Mouse (Mus musculus) thymus, adult 2 months (tissue): ENCODE measurements around the gene Icam1. TPM values are rescaled to one million over a fixed set of nuclear protein-coding genes. Genes with fewer than 3 reads are reported as not detected.
A peak's percentile ranks its signal among the peaks of the same experiment; 100 is the strongest.

Experiments
- DNase-seq: peaks from one replicate; pipeline ENCODE4 v3.0.0; 2021
- H3K27ac ChIP-seq: fragments of 200-500 bp; 2 replicates; pipeline ENCODE4 v1.5.1; 2012; ENCODE audit warnings: low read length, control low read depth; ENCODE audit not compliant: control insufficient read depth, insufficient read depth
- H3K27me3 ChIP-seq: fragments of 200-500 bp; 2 replicates; pipeline ENCODE4 v1.6.1; 2012; ENCODE audit warnings: mild to moderate bottlenecking, low read length, moderate library complexity, mixed read lengths; ENCODE audit not compliant: control insufficient read depth, insufficient read depth
- H3K36me3 ChIP-seq: fragments of 200-500 bp; 2 replicates; pipeline ENCODE4 v1.6.1; 2012; ENCODE audit warnings: mild to moderate bottlenecking, low read length, moderate library complexity; ENCODE audit not compliant: control insufficient read depth, insufficient read depth
- H3K4me1 ChIP-seq: fragments of 200-500 bp; replicated peaks from 2 replicates; pipeline ENCODE4 v1.6.1; 2012; ENCODE audit warnings: low read length; ENCODE audit not compliant: control insufficient read depth, insufficient read depth
- H3K4me3 ChIP-seq: fragments of 200-500 bp; 2 replicates; pipeline ENCODE4 v1.5.1; 2012; ENCODE audit warnings: mild to moderate bottlenecking, low read length, control low read depth, moderate library complexity; ENCODE audit not compliant: control insufficient read depth, insufficient read depth
- CTCF ChIP-seq: fragments of 200-500 bp; IDR thresholded peaks from 2 replicates; pipeline ENCODE4 v1.5.1; 2012; ENCODE audit warnings: mild to moderate bottlenecking, control low read depth, low read length, moderate library complexity, borderline replicate concordance; ENCODE audit not compliant: control insufficient read depth, poor library complexity, insufficient read depth; ENCODE audit errors: extremely low read depth
- POLR2A ChIP-seq: fragments of 200-500 bp; IDR thresholded peaks from 2 replicates; pipeline ENCODE4 v1.6.1; 2012; ENCODE audit warnings: mild to moderate bottlenecking, low read length, control low read depth, moderate library complexity; ENCODE audit not compliant: control insufficient read depth, poor library complexity, insufficient read depth; ENCODE audit errors: extremely low read depth
- WGBS: fragments of 180-500 bp; shearing (Covaris S2); methylation state at CpG from one replicate; pipeline ENCODE4 v1.1.7; 2018; 5-methylcytosine and 5-hydroxymethylcytosine counted together
- polyA plus RNA-seq: library from polyadenylated mRNA; depleted of rRNA; stranded (reverse); fragments of >200 nt; gene quantifications from 2 replicates; pipeline ENCODE4 v1.2.3, GENCODE M21; 2012

Icam1 gene
- polyA plus RNA-seq, 1 experiment, result 90.8 TPM

- no peak overlapping the region for H3K4me3 ChIP-seq
- no peak overlapping the region for H3K27ac ChIP-seq
- H3K36me3 ChIP-seq, result no peaks in the 10 kb centered on the region
- 74% methylated on average over 6 of the region's 6 CpGs for WGBS
- TF ChIP-seq POLR2A (no peak), CTCF (no peak)
- no peak for DNase-seq
- H3K4me1 ChIP-seq, result peaks cover 11% of the 10 kb centered on the region
- H3K27me3 ChIP-seq, result no peaks in the 10 kb centered on the region
Observed at GRCm38 (mm10) chr9:20973682-20974075, 42.1 kb upstream of the Icam1 start.

DNA sequence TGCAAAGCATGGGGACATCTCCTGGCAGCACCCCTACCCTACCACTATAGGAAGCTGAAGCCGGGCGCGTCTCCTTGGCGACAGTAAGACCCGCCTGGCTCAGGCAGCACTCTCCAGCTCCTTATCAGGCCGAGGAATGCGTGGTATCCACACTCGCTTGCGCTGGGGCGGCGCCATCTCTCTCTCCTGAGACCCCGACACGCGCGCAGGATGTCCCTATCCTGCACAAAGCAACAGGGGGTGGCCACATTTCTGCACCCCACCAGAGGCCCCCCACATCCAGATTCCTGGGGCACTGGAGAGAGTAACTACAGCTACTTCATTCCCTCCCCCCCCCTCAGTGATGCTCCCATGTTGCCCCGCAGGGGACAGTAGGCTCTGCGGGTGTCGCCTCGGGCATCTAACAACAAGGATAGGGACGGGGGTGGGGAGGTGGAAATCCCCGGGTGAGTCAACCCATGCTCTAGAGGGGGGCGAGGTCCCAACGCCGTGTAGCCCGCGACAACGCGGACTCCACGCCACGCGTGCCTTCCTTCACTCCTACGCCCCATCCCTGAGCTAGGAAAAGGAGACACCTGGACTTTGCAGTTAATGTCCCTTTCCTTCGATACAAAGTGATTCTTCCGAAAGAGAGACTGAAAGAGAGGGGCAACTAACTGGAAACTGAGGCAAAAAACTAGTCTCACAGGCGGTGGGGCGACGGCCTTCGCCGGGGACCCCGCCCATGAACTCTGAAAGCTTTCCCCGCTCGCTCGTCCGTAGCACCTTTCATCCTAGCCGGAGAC lies 40.2 kb upstream of the Icam1 start:
- H3K27ac ChIP-seq, result no peak overlapping the region
- H3K4me1 ChIP-seq, result peaks cover 11% of the 10 kb centered on the region
- WGBS, result 7% methylated on average over 45 of the region's 45 CpGs

DNA sequence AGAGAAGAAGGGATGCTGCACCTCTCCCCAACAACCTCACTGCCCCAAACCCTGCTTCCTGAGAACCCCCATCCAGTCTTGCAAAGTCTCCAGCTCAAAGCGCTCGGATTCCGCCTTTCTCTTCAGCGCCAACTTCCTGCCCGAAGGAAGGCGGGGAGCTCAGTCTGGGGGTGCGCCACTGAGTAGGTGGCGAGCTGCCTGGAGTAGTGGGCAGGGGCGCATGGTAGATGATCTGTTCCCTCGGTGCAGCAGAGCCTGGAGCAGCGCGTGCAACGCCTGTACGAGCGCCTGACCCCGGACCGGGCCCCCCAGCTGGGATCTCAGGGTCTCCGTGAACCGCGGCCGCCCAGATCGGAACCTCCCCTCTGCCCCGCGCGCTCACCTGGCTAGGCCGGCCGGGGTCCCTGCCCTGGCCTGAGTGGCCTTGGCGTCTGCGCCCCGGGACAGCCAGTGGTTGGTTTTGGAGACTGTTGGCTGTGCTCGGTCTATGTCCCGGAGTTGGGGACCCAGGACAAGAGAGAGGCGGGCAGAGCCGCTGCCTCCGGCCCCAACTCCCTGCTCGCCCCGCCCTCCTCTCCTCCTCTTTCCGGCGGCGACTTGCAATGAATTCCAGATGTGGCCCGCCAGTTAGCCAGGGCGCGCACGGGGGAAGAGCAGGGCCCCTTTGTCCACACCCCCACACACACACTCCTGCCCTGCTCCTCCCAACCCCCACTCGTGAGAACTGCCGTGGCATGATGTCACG lies 39.4 kb upstream of the Icam1 start, which contains the start of gene S1pr2:
TSS of gene S1pr2 (minus strand) at position 566 of the 745 bp plus-strand sequence.
- Histone ChIP-seq H3K27ac (no peak within 1 kb of the TSS), H3K4me3 (peak within 1 kb of the TSS; percentile 58), H3K36me3 (no peaks in the 10 kb centered on the region), H3K27me3 (no peaks in the 10 kb centered on the region), H3K4me1 (peaks cover 11% of the 10 kb centered on the region)
- peak; percentile 68 for DNase-seq
- TF ChIP-seq CTCF (no peak), POLR2A (no peak)
- WGBS, result under 1% methylated on average over 47 of the region's 47 CpGs

More for the DNA sequence above, 40.2 kb upstream of the Icam1 start:
- Histone ChIP-seq H3K27me3 (no peaks in the 10 kb centered on the region), H3K4me3 (peak overlapping the region; percentile 58), H3K36me3 (no peaks in the 10 kb centered on the region)
- peak; percentile 26 for DNase-seq
- TF ChIP-seq CTCF (0 out of 2 replicates have a peak, but pooled peaks have one; percentile 11), POLR2A (no peak)

- no peaks in the 10 kb centered on the region for H3K27me3 ChIP-seq
- WGBS, result 5% methylated on average over 4 of the region's 4 CpGs
- peak overlapping the region; percentile 58 for H3K4me3 ChIP-seq
- no peak overlapping the region for H3K27ac ChIP-seq
- no peak for DNase-seq
- peaks cover 11% of the 10 kb centered on the region for H3K4me1 ChIP-seq
- TF ChIP-seq POLR2A (no peak), CTCF (no peak)
- H3K36me3 ChIP-seq, result no peaks in the 10 kb centered on the region
Observed at GRCm38 (mm10) chr9:20976961-20977689, 38.7 kb upstream of the Icam1 start.

- TF ChIP-seq POLR2A (no peak), CTCF (no peak)
- no peak overlapping the region for H3K4me3 ChIP-seq
- no peaks in the 10 kb centered on the region for H3K27me3 ChIP-seq
- 79% methylated on average over 10 of the region's 10 CpGs for WGBS
- no peaks in the 10 kb centered on the region for H3K36me3 ChIP-seq
- peaks cover 17% of the 10 kb centered on the region for H3K4me1 ChIP-seq
- no peak overlapping the region for H3K27ac ChIP-seq
- no peak for DNase-seq
Observed at GRCm38 (mm10) chr9:20978409-20979095, 37.2 kb upstream of the Icam1 start.

DNA sequence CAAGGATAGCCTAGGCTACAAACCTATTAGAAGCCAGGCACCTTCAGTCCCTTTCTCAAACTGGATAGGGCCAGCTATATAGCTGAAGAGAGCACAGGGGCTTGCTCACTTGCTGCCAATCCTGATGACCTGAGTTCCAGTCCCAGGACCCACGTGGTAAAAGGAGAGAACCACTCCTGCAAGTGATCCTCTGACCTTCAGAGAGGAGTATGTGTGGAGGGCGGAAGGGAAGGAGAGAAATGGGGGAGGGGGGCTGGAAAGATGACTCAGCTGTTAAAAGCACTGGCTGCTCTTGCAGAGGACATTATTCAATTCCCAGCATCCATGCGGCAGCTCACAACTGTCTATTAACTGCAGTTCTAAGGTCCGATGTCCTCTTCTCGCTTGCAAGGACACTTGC lies 36.6 kb upstream of the Icam1 start:
- peaks cover 18% of the 10 kb centered on the region for H3K4me1 ChIP-seq
- no peak overlapping the region for H3K4me3 ChIP-seq
- DNase-seq, result no peak
- H3K27ac ChIP-seq, result no peak overlapping the region
- 87% methylated on average over 5 of the region's 5 CpGs for WGBS
- no peaks in the 10 kb centered on the region for H3K36me3 ChIP-seq
- TF ChIP-seq POLR2A (no peak), CTCF (no peak)
- H3K27me3 ChIP-seq, result no peaks in the 10 kb centered on the region
